Mouse (Mus musculus): Measurements from ENCODE around the gene Ndufa13. TPM values are rescaled to one million over a fixed set of nuclear protein-coding genes. Genes with fewer than 3 reads are reported as not detected.

The Ndufa13 gene
- polyA plus RNA-seq, 1 experiment from 2014 or later, result 446 TPM

- H3K4me2 ChIP-seq (ENCODE audit: low read length), result no peak overlapping the region
- WGBS, result 69% methylated on average over 8 of the region's 8 CpGs
- H3K9me3 ChIP-seq (ENCODE audit: control insufficient read depth, low read length), result no peaks in the 10 kb centered on the region
- H3K4me1 ChIP-seq (ENCODE audit: control insufficient read depth in 2 of 2, insufficient read depth in 2 of 2, low read length in 2 of 2), result peaks cover 6 to 14% of the 10 kb centered on the region in 2 experiments; a peak in 3 of 4 replicates
- peaks cover 63% of the 10 kb centered on the region for H3K27me3 ChIP-seq (ENCODE audit: control insufficient read depth, insufficient read depth, low read length)
- ATAC-seq (ENCODE audit: insufficient number of reproducible peaks, insufficient read depth, low FRiP score, low read depth), result no peak
- H3K4me3 ChIP-seq (ENCODE audit: control insufficient read depth in 1 of 2, insufficient read depth in 1 of 2, low read depth in 1 of 2, low read length in 2 of 2), result no peak overlapping the region
- H3K36me3 ChIP-seq (ENCODE audit: control insufficient read depth, insufficient read depth, low read length), result no peaks in the 10 kb centered on the region
- no peak overlapping the region for H3K9ac ChIP-seq (ENCODE audit: low read length)
- no peak overlapping the region for H3K27ac ChIP-seq (replicated peaks in 1 of 2; ENCODE audit: control insufficient read depth in 1 of 2, insufficient read depth in 1 of 2, low read depth in 2 of 2, low read length in 2 of 2)
These were observed 22.7 kb downstream of the Ndufa13 start for GRCm38 (mm10) chr8:69879678-69880077.

GRCm38 (mm10) chr8:69877992-69878391 is 24.4 kb downstream of the Ndufa13 start:
- H3K4me3 ChIP-seq (ENCODE audit: control insufficient read depth in 1 of 2, insufficient read depth in 1 of 2, low read depth in 1 of 2, low read length in 2 of 2), result no peak overlapping the region
- H3K4me1 ChIP-seq (ENCODE audit: control insufficient read depth in 2 of 2, insufficient read depth in 2 of 2, low read length in 2 of 2), result peaks cover 6 to 19% of the 10 kb centered on the region in 2 experiments; a peak in 3 of 4 replicates
- ATAC-seq (ENCODE audit: insufficient number of reproducible peaks, insufficient read depth, low FRiP score, low read depth), result no peak
- H3K4me2 ChIP-seq (ENCODE audit: low read length), result no peak overlapping the region
- no peaks in the 10 kb centered on the region for H3K36me3 ChIP-seq (ENCODE audit: control insufficient read depth, insufficient read depth, low read length)
- H3K9me3 ChIP-seq (ENCODE audit: control insufficient read depth, low read length), result no peaks in the 10 kb centered on the region
- no peak overlapping the region for H3K27ac ChIP-seq (replicated peaks in 1 of 2; ENCODE audit: control insufficient read depth in 1 of 2, insufficient read depth in 1 of 2, low read depth in 2 of 2, low read length in 2 of 2)
- H3K27me3 ChIP-seq (ENCODE audit: control insufficient read depth, insufficient read depth, low read length), result peaks cover 46% of the 10 kb centered on the region
- WGBS, result 57% methylated on average over 3 of the region's 3 CpGs
- no peak overlapping the region for H3K9ac ChIP-seq (ENCODE audit: low read length)

- Histone ChIP-seq H3K4me1 (ENCODE audit: control insufficient read depth in 2 of 2, insufficient read depth in 2 of 2, low read length in 2 of 2) (peaks cover 6 to 17% of the 10 kb centered on the region in 2 experiments; a peak in 3 of 4 replicates), H3K27me3 (ENCODE audit: control insufficient read depth, insufficient read depth, low read length) (peaks cover 40% of the 10 kb centered on the region)
These were observed 25.0 kb downstream of the Ndufa13 start for GRCm38 (mm10) chr8:69877396-69877795.

GRCm38 (mm10) chr8:69876967-69877366 is 25.4 kb downstream of the Ndufa13 start:
- Histone ChIP-seq H3K9ac (ENCODE audit: low read length) (no peak overlapping the region), H3K9me3 (ENCODE audit: control insufficient read depth, low read length) (no peaks in the 10 kb centered on the region), H3K4me2 (ENCODE audit: low read length) (no peak overlapping the region), H3K27me3 (ENCODE audit: control insufficient read depth, insufficient read depth, low read length) (peaks cover 36% of the 10 kb centered on the region), H3K36me3 (ENCODE audit: control insufficient read depth, insufficient read depth, low read length) (no peaks in the 10 kb centered on the region), H3K27ac (replicated peaks in 1 of 2; ENCODE audit: control insufficient read depth in 1 of 2, insufficient read depth in 1 of 2, low read depth in 2 of 2, low read length in 2 of 2) (no peak overlapping the region), H3K4me3 (ENCODE audit: control insufficient read depth in 1 of 2, insufficient read depth in 1 of 2, low read depth in 1 of 2, low read length in 2 of 2) (no peak overlapping the region), H3K4me1 (ENCODE audit: control insufficient read depth in 2 of 2, insufficient read depth in 2 of 2, low read length in 2 of 2) (peaks cover 4 to 14% of the 10 kb centered on the region in 2 experiments; a peak in 3 of 4 replicates)
- 71% methylated on average over 10 of the region's 10 CpGs for WGBS
- ATAC-seq (ENCODE audit: insufficient number of reproducible peaks, insufficient read depth, low FRiP score, low read depth), result no peak

More at GRCm38 (mm10) chr8:69877396-69877795, 25.0 kb downstream of the Ndufa13 start:
- H3K36me3 ChIP-seq (ENCODE audit: control insufficient read depth, insufficient read depth, low read length), result no peaks in the 10 kb centered on the region
- no peak overlapping the region for H3K9ac ChIP-seq (ENCODE audit: low read length)
- no peak overlapping the region for H3K4me2 ChIP-seq (ENCODE audit: low read length)
- no peak overlapping the region for H3K27ac ChIP-seq (replicated peaks in 1 of 2; ENCODE audit: control insufficient read depth in 1 of 2, insufficient read depth in 1 of 2, low read depth in 2 of 2, low read length in 2 of 2)
- no peak overlapping the region for H3K4me3 ChIP-seq (ENCODE audit: control insufficient read depth in 1 of 2, insufficient read depth in 1 of 2, low read depth in 1 of 2, low read length in 2 of 2)
- no peaks in the 10 kb centered on the region for H3K9me3 ChIP-seq (ENCODE audit: control insufficient read depth, low read length)
- WGBS, result 91% methylated on average over 4 of the region's 4 CpGs
- ATAC-seq (ENCODE audit: insufficient number of reproducible peaks, insufficient read depth, low FRiP score, low read depth), result no peak

GRCm38 (mm10) chr8:69876097-69876496 is 26.3 kb downstream of the Ndufa13 start:
- WGBS, result 40% methylated on average over 10 of the region's 10 CpGs
- Histone ChIP-seq H3K4me3 (ENCODE audit: control insufficient read depth in 1 of 2, insufficient read depth in 1 of 2, low read depth in 1 of 2, low read length in 2 of 2) (no peak overlapping the region), H3K9me3 (ENCODE audit: control insufficient read depth, low read length) (no peaks in the 10 kb centered on the region), H3K36me3 (ENCODE audit: control insufficient read depth, insufficient read depth, low read length) (no peaks in the 10 kb centered on the region), H3K4me1 (ENCODE audit: control insufficient read depth in 2 of 2, insufficient read depth in 2 of 2, low read length in 2 of 2) (peaks cover 0 to 5% of the 10 kb centered on the region in 2 experiments; a peak in 1 of 4 replicates), H3K27me3 (ENCODE audit: control insufficient read depth, insufficient read depth, low read length) (peaks cover 27% of the 10 kb centered on the region), H3K27ac (replicated peaks in 1 of 2; ENCODE audit: control insufficient read depth in 1 of 2, insufficient read depth in 1 of 2, low read depth in 2 of 2, low read length in 2 of 2) (no peak overlapping the region), H3K4me2 (ENCODE audit: low read length) (no peak overlapping the region), H3K9ac (ENCODE audit: low read length) (no peak overlapping the region)
- ATAC-seq (ENCODE audit: insufficient number of reproducible peaks, insufficient read depth, low FRiP score, low read depth), result no peak

- no peaks in the 10 kb centered on the region for H3K9me3 ChIP-seq (ENCODE audit: control insufficient read depth, low read length)
- WGBS, result 75% methylated on average over 13 of the region's 13 CpGs
- H3K36me3 ChIP-seq (ENCODE audit: control insufficient read depth, insufficient read depth, low read length), result no peaks in the 10 kb centered on the region
- no peak overlapping the region for H3K4me3 ChIP-seq (ENCODE audit: control insufficient read depth in 1 of 2, insufficient read depth in 1 of 2, low read depth in 1 of 2, low read length in 2 of 2)
- no peak overlapping the region for H3K27ac ChIP-seq (replicated peaks in 1 of 2; ENCODE audit: control insufficient read depth in 1 of 2, insufficient read depth in 1 of 2, low read depth in 2 of 2, low read length in 2 of 2)
- H3K4me1 ChIP-seq (ENCODE audit: control insufficient read depth in 2 of 2, insufficient read depth in 2 of 2, low read length in 2 of 2), result 0 out of 4 replicates have a peak, but pooled peaks cover 0 to 5% of the 10 kb centered on the region in 2 experiments
- no peak overlapping the region for H3K4me2 ChIP-seq (ENCODE audit: low read length)
- H3K9ac ChIP-seq (ENCODE audit: low read length), result no peak overlapping the region
- H3K27me3 ChIP-seq (ENCODE audit: control insufficient read depth, insufficient read depth, low read length), result peaks cover 13% of the 10 kb centered on the region
- ATAC-seq (ENCODE audit: insufficient number of reproducible peaks, insufficient read depth, low FRiP score, low read depth), result no peak
These were observed 27.7 kb downstream of the Ndufa13 start for GRCm38 (mm10) chr8:69874654-69875053.

- H3K9me3 ChIP-seq (ENCODE audit: control insufficient read depth, low read length), result no peaks in the 10 kb centered on the region
- no peak for ATAC-seq (ENCODE audit: insufficient number of reproducible peaks, insufficient read depth, low FRiP score, low read depth)
- H3K27ac ChIP-seq (replicated peaks in 1 of 2; ENCODE audit: control insufficient read depth in 1 of 2, insufficient read depth in 1 of 2, low read depth in 2 of 2, low read length in 2 of 2), result no peak overlapping the region
- no peak overlapping the region for H3K9ac ChIP-seq (ENCODE audit: low read length)
- peaks cover 8% of the 10 kb centered on the region for H3K27me3 ChIP-seq (ENCODE audit: control insufficient read depth, insufficient read depth, low read length)
- H3K4me2 ChIP-seq (ENCODE audit: low read length), result no peak overlapping the region
- WGBS, result 9% methylated on average over 9 of the region's 9 CpGs
- no peaks in the 10 kb centered on the region for H3K36me3 ChIP-seq (ENCODE audit: control insufficient read depth, insufficient read depth, low read length)
- no peak overlapping the region for H3K4me3 ChIP-seq (ENCODE audit: control insufficient read depth in 1 of 2, insufficient read depth in 1 of 2, low read depth in 1 of 2, low read length in 2 of 2)
- H3K4me1 ChIP-seq (ENCODE audit: control insufficient read depth in 2 of 2, insufficient read depth in 2 of 2, low read length in 2 of 2), result 0 out of 4 replicates have a peak, but pooled peaks cover 0 to 5% of the 10 kb centered on the region in 2 experiments
These were observed 28.2 kb downstream of the Ndufa13 start for GRCm38 (mm10) chr8:69874155-69874554.

GRCm38 (mm10) chr8:69870907-69871306 is 31.5 kb downstream of the Ndufa13 start:
- no peak overlapping the region for H3K4me2 ChIP-seq (ENCODE audit: low read length)
- no peak overlapping the region for H3K27ac ChIP-seq (replicated peaks in 1 of 2; ENCODE audit: control insufficient read depth in 1 of 2, insufficient read depth in 1 of 2, low read depth in 2 of 2, low read length in 2 of 2)
- 75% methylated on average over 6 of the region's 6 CpGs for WGBS
- no peaks in the 10 kb centered on the region for H3K36me3 ChIP-seq (ENCODE audit: control insufficient read depth, insufficient read depth, low read length)
- ATAC-seq (ENCODE audit: insufficient number of reproducible peaks, insufficient read depth, low FRiP score, low read depth), result no peak
- H3K9ac ChIP-seq (ENCODE audit: low read length), result no peak overlapping the region
- H3K4me1 ChIP-seq (ENCODE audit: control insufficient read depth in 2 of 2, insufficient read depth in 2 of 2, low read length in 2 of 2), result peaks cover 5 to 6% of the 10 kb centered on the region in 2 experiments; a peak in 1 of 4 replicates
- H3K9me3 ChIP-seq (ENCODE audit: control insufficient read depth, low read length), result no peaks in the 10 kb centered on the region
- H3K4me3 ChIP-seq (ENCODE audit: control insufficient read depth in 1 of 2, insufficient read depth in 1 of 2, low read depth in 1 of 2, low read length in 2 of 2), result no peak overlapping the region
- no peaks in the 10 kb centered on the region for H3K27me3 ChIP-seq (ENCODE audit: control insufficient read depth, insufficient read depth, low read length)
